Mouse (Mus musculus): ENCODE data around the gene Speg. TPM values are rescaled to one million over a fixed set of nuclear protein-coding genes. Genes with fewer than 3 reads are reported as not detected.

Gene Speg
- polyA plus RNA-seq, 1 experiment: 21.2 TPM

- H3K4me3 ChIP-seq (ENCODE audit: extremely low read depth, insufficient read depth, insufficient read length): no peak overlapping the region
- TF ChIP-seq POLR2A (IDR thresholded peaks at IDR 0.05; ENCODE audit: low read depth, low read length): no peak
Measured at GRCm38 (mm10) chr1:75363868-75364267, 11.2 kb upstream of the Speg start.

GRCm38 (mm10) chr1:75365510-75366137, 9.5 kb upstream of the Speg start:
- WGBS: 84% methylated on average over 14 of the region's 14 CpGs
- H3K4me3 ChIP-seq (ENCODE audit: extremely low read depth, insufficient read depth, insufficient read length): no peak overlapping the region
- H3K4me1 ChIP-seq (ENCODE audit: control insufficient read depth, insufficient read depth, insufficient read length): no peaks in the 10 kb centered on the region
- H3K36me3 ChIP-seq (ENCODE audit: control insufficient read depth, insufficient read depth, low read length): no peaks in the 10 kb centered on the region
- peaks cover 5% of the 10 kb centered on the region; the same call in 1 of the 2 replicates for H3K27me3 ChIP-seq (ENCODE audit: control insufficient read depth, insufficient read depth, low read length)
- H3K27ac ChIP-seq (ENCODE audit: insufficient read depth, low read length): no peak overlapping the region
- no peak for DNase-seq (ENCODE audit: low read depth in 1 of 2, low spot score in 2 of 2)
- TF ChIP-seq CTCF (IDR thresholded peaks at IDR 0.05; ENCODE audit: extremely low read depth, insufficient read depth, insufficient read length, insufficient replicate concordance) (no peak), POLR2A (IDR thresholded peaks at IDR 0.05; ENCODE audit: low read depth, low read length) (no peak)

More at GRCm38 (mm10) chr1:75363868-75364267, 11.2 kb upstream of the Speg start:
- Histone ChIP-seq H3K27ac (ENCODE audit: insufficient read depth, low read length) (no peak overlapping the region), H3K4me1 (ENCODE audit: control insufficient read depth, insufficient read depth, insufficient read length) (no peaks in the 10 kb centered on the region), H3K27me3 (ENCODE audit: control insufficient read depth, insufficient read depth, low read length) (peaks cover 7% of the 10 kb centered on the region), H3K36me3 (ENCODE audit: control insufficient read depth, insufficient read depth, low read length) (no peaks in the 10 kb centered on the region)
- WGBS: 66% methylated on average over 3 of the region's 3 CpGs
- DNase-seq (ENCODE audit: low read depth in 1 of 2, low spot score in 2 of 2): no peak

GRCm38 (mm10) chr1:75369360-75369983, 5.6 kb upstream of the Speg start:
- 0 out of 2 replicates have a peak, but pooled peaks cover 2% of the 10 kb centered on the region for H3K27me3 ChIP-seq (ENCODE audit: control insufficient read depth, insufficient read depth, low read length)

GRCm38 (mm10) chr1:75369984-75370660, 5.0 kb upstream of the Speg start:
- Histone ChIP-seq H3K27ac (ENCODE audit: insufficient read depth, low read length) (no peak overlapping the region), H3K36me3 (ENCODE audit: control insufficient read depth, insufficient read depth, low read length) (no peaks in the 10 kb centered on the region), H3K4me3 (ENCODE audit: extremely low read depth, insufficient read depth, insufficient read length) (no peak overlapping the region), H3K4me1 (ENCODE audit: control insufficient read depth, insufficient read depth, insufficient read length) (no peaks in the 10 kb centered on the region), H3K27me3 (ENCODE audit: control insufficient read depth, insufficient read depth, low read length) (peaks cover 5% of the 10 kb centered on the region; the same call in 1 of the 2 replicates)
- 70% methylated on average over 13 of the region's 13 CpGs for WGBS
- TF ChIP-seq POLR2A (IDR thresholded peaks at IDR 0.05; ENCODE audit: low read depth, low read length) (no peak), CTCF (IDR thresholded peaks at IDR 0.05; ENCODE audit: extremely low read depth, insufficient read depth, insufficient read length, insufficient replicate concordance) (no peak)
- DNase-seq (ENCODE audit: low read depth in 1 of 2, low spot score in 2 of 2): no peak

More at GRCm38 (mm10) chr1:75369360-75369983, 5.6 kb upstream of the Speg start:
- no peak overlapping the region for H3K27ac ChIP-seq (ENCODE audit: insufficient read depth, low read length)
- no peak for DNase-seq (ENCODE audit: low read depth in 1 of 2, low spot score in 2 of 2)
- 43% methylated on average over 25 of the region's 25 CpGs for WGBS
- H3K4me3 ChIP-seq (ENCODE audit: extremely low read depth, insufficient read depth, insufficient read length): no peak overlapping the region
- TF ChIP-seq CTCF (IDR thresholded peaks at IDR 0.05; ENCODE audit: extremely low read depth, insufficient read depth, insufficient read length, insufficient replicate concordance) (no peak), POLR2A (IDR thresholded peaks at IDR 0.05; ENCODE audit: low read depth, low read length) (no peak)
- no peaks in the 10 kb centered on the region for H3K4me1 ChIP-seq (ENCODE audit: control insufficient read depth, insufficient read depth, insufficient read length)
- H3K36me3 ChIP-seq (ENCODE audit: control insufficient read depth, insufficient read depth, low read length): no peaks in the 10 kb centered on the region

- H3K27me3 ChIP-seq (ENCODE audit: control insufficient read depth, insufficient read depth, low read length): peaks cover 11% of the 10 kb centered on the region
- H3K36me3 ChIP-seq (ENCODE audit: control insufficient read depth, insufficient read depth, low read length): no peaks in the 10 kb centered on the region
- H3K27ac ChIP-seq (ENCODE audit: insufficient read depth, low read length): no peak overlapping the region
- no peak for DNase-seq (ENCODE audit: low read depth in 1 of 2, low spot score in 2 of 2)
- no peak for TF ChIP-seq CTCF (IDR thresholded peaks at IDR 0.05; ENCODE audit: extremely low read depth, insufficient read depth, insufficient read length, insufficient replicate concordance)
- no peak for TF ChIP-seq POLR2A (IDR thresholded peaks at IDR 0.05; ENCODE audit: low read depth, low read length)
- 59% methylated on average over 13 of the region's 13 CpGs for WGBS
- H3K4me1 ChIP-seq (ENCODE audit: control insufficient read depth, insufficient read depth, insufficient read length): no peaks in the 10 kb centered on the region
- no peak overlapping the region for H3K4me3 ChIP-seq (ENCODE audit: extremely low read depth, insufficient read depth, insufficient read length)
Measured at GRCm38 (mm10) chr1:75371317-75372095, 3.6 kb upstream of the Speg start.

GRCm38 (mm10) chr1:75372450-75372849, 2.6 kb upstream of the Speg start:
- TF ChIP-seq CTCF (IDR thresholded peaks at IDR 0.05; ENCODE audit: extremely low read depth, insufficient read depth, insufficient read length, insufficient replicate concordance) (no peak), POLR2A (IDR thresholded peaks at IDR 0.05; ENCODE audit: low read depth, low read length) (no peak)
- Histone ChIP-seq H3K27ac (ENCODE audit: insufficient read depth, low read length) (no peak overlapping the region), H3K4me3 (ENCODE audit: extremely low read depth, insufficient read depth, insufficient read length) (no peak overlapping the region), H3K27me3 (ENCODE audit: control insufficient read depth, insufficient read depth, low read length) (peaks cover 11% of the 10 kb centered on the region), H3K4me1 (ENCODE audit: control insufficient read depth, insufficient read depth, insufficient read length) (no peaks in the 10 kb centered on the region), H3K36me3 (ENCODE audit: control insufficient read depth, insufficient read depth, low read length) (no peaks in the 10 kb centered on the region)
- 78% methylated on average over 3 of the region's 3 CpGs for WGBS
- DNase-seq (ENCODE audit: low read depth in 1 of 2, low spot score in 2 of 2): no peak

Data from spleen, adult 2 months (tissue).